Mouse (Mus musculus) bone marrow macrophage, adult 2 months (primary cell): ENCODE results near the gene Ncapg. TPM values are rescaled to one million over a fixed set of nuclear protein-coding genes. Genes with fewer than 3 reads are reported as not detected.
"Not testable (repeated sequence)": the region's sequence is repeated elsewhere in the genome, so short reads cannot be mapped to it uniquely, and the experiment has no call there.

Source experiments
- H3K27ac ChIP-seq: 2 replicates; pipeline ENCODE4 v1.5.1; 2012; ENCODE audit warnings: low read depth, low read length; ENCODE audit not compliant: insufficient read depth
- H3K4me1 ChIP-seq: 2 replicates; pipeline ENCODE4 v1.6.1; 2012; ENCODE audit warnings: low read length; ENCODE audit not compliant: control insufficient read depth, insufficient read depth
- H3K4me3 ChIP-seq: 2 replicates; pipeline ENCODE4 v1.5.1; 2012; ENCODE audit warnings: mild to moderate bottlenecking, low read length, moderate library complexity; ENCODE audit not compliant: insufficient read depth
- CTCF ChIP-seq: IDR thresholded peaks from 2 replicates; pipeline ENCODE4 v1.5.1; 2012; ENCODE audit warnings: low read depth, mild to moderate bottlenecking, low read length, moderate library complexity
- POLR2A ChIP-seq: IDR thresholded peaks from 2 replicates; pipeline ENCODE4 v1.6.1; 2012; ENCODE audit warnings: mild to moderate bottlenecking, low read depth, low read length, borderline replicate concordance
- polyA plus RNA-seq: library from polyadenylated mRNA; stranded (reverse); fragments of >200 nt; gene quantifications from 2 replicates; pipeline ENCODE4 v1.2.4, GENCODE M21; 2012; ENCODE audit not compliant: missing spikeins, insufficient read depth, insufficient read length

Gene Ncapg
- polyA plus RNA-seq: 23.5 and 28.6 TPM in 2 replicates

GRCm38 (mm10) chr5:45669598-45670279, at the start of gene Ncapg:
Ncapg (plus strand) TSS chr5:45669919.
- Histone ChIP-seq H3K4me1 (peaks cover 3% of the 10 kb centered on the region; the same call in 1 of the 2 replicates), H3K4me3 (peak within 1 kb of the TSS; percentile 84), H3K27ac (peak within 1 kb of the TSS; percentile 70)
- TF ChIP-seq POLR2A: no peak
- no peak for TF ChIP-seq CTCF

- no peaks in the 10 kb centered on the region for H3K4me1 ChIP-seq
- no peak for TF ChIP-seq CTCF
- TF ChIP-seq POLR2A: no peak
- H3K27ac ChIP-seq: no peak overlapping the region
- no peak overlapping the region for H3K4me3 ChIP-seq
These were observed 48.2 kb upstream of the Ncapg start for GRCm38 (mm10) chr5:45621511-45621910.

GRCm38 (mm10) chr5:45627771-45628170, 41.9 kb upstream of the Ncapg start:
- H3K4me1 ChIP-seq: no peaks in the 10 kb centered on the region
- H3K27ac ChIP-seq: no peak overlapping the region
- no peak overlapping the region for H3K4me3 ChIP-seq
- TF ChIP-seq POLR2A: no peak
- no peak for TF ChIP-seq CTCF

GRCm38 (mm10) chr5:45629470-45629869, 40.2 kb upstream of the Ncapg start:
- no peak overlapping the region for H3K4me3 ChIP-seq
- no peak overlapping the region for H3K27ac ChIP-seq
- H3K4me1 ChIP-seq: no peaks in the 10 kb centered on the region
- no peak for TF ChIP-seq POLR2A
- no peak for TF ChIP-seq CTCF

- no peak overlapping the region for H3K4me3 ChIP-seq
- H3K27ac ChIP-seq: no peak overlapping the region
- no peaks in the 10 kb centered on the region for H3K4me1 ChIP-seq
- TF ChIP-seq POLR2A (no peak), CTCF (no peak)
These were observed 31.3 kb upstream of the Ncapg start for GRCm38 (mm10) chr5:45638378-45638777.

GRCm38 (mm10) chr5:45638806-45639714, 30.7 kb upstream of the Ncapg start, which contains the start of gene Fam184b:
Fam184b (minus strand) TSS chr5:45639614.
- H3K4me3 ChIP-seq: peak within 1 kb of the TSS; percentile 64

GRCm38 (mm10) chr5:45639715-45640092, 30.0 kb upstream of the Ncapg start:
- Histone ChIP-seq H3K4me1 (no peaks in the 10 kb centered on the region), H3K4me3 (peak overlapping the region; percentile 64), H3K27ac (no peak overlapping the region)
- no peak for TF ChIP-seq POLR2A
- no peak for TF ChIP-seq CTCF

More at GRCm38 (mm10) chr5:45638806-45639714, 30.7 kb upstream of the Ncapg start, which contains the start of gene Fam184b:
- Histone ChIP-seq H3K4me1 (no peaks in the 10 kb centered on the region), H3K27ac (no peak within 1 kb of the TSS)
- TF ChIP-seq CTCF: no peak
- TF ChIP-seq POLR2A: no peak

- TF ChIP-seq CTCF (no peak), POLR2A (no peak)
- Histone ChIP-seq H3K27ac (no peak overlapping the region), H3K4me1 (no peaks in the 10 kb centered on the region), H3K4me3 (no peak overlapping the region)
These were observed 18.6 kb upstream of the Ncapg start for GRCm38 (mm10) chr5:45651026-45651703.

- H3K4me3 ChIP-seq, H3K4me1 ChIP-seq, H3K27ac ChIP-seq: not testable (repeated sequence)
These were observed 11.3 kb upstream of the Ncapg start for GRCm38 (mm10) chr5:45658406-45658805.
